Mouse (Mus musculus) liver, embryonic 15.5 days (tissue): ENCODE results near the gene Gimap4. TPM values are rescaled to one million over a fixed set of nuclear protein-coding genes. Genes with fewer than 3 reads are reported as not detected.

ENCODE experiments used
- ATAC-seq: fragments of 200-750 bp; cut with Nextera tagmentation; 2 replicates; pipeline ENCODE4 v1.8.0; 2017; ENCODE audit warnings: moderate number of reproducible peaks, mild to moderate bottlenecking, moderate library complexity; ENCODE audit not compliant: insufficient read depth
- H3K27ac ChIP-seq: fragments of 300-500 bp; sonication (generic); replicated peaks from 2 replicates; pipeline ENCODE4 v1.5.1; 2015; ENCODE audit warnings: mild to moderate bottlenecking, inconsistent platforms
- H3K27me3 ChIP-seq: fragments of 300-500 bp; sonication (generic); 2 replicates; pipeline ENCODE4 v1.6.1; 2015; ENCODE audit warnings: mild to moderate bottlenecking, inconsistent platforms
- H3K36me3 ChIP-seq: fragments of 300-500 bp; sonication (generic); replicated peaks from 2 replicates; pipeline ENCODE4 v1.6.1; 2015; ENCODE audit warnings: moderate library complexity, mild to moderate bottlenecking, inconsistent platforms
- H3K4me1 ChIP-seq: fragments of 300-500 bp; sonication (generic); replicated peaks from 2 replicates; pipeline ENCODE4 v1.6.1; 2015; ENCODE audit warnings: inconsistent platforms
- H3K4me2 ChIP-seq: fragments of 300-500 bp; sonication (generic); 2 replicates; pipeline ENCODE4 v1.6.1; 2015; ENCODE audit warnings: moderate library complexity, mild to moderate bottlenecking, inconsistent platforms
- H3K4me3 ChIP-seq: fragments of 300-500 bp; sonication (generic); replicated peaks from 2 replicates; pipeline ENCODE4 v1.5.1; 2015; ENCODE audit warnings: mild to moderate bottlenecking, inconsistent platforms
- H3K9ac ChIP-seq: fragments of 300-500 bp; sonication (generic); 2 replicates; pipeline ENCODE4 v1.6.1; 2015; ENCODE audit warnings: moderate library complexity, mild to moderate bottlenecking, inconsistent platforms
- H3K9me3 ChIP-seq: fragments of 300-500 bp; sonication (generic); replicated peaks from 2 replicates; pipeline ENCODE4 v1.6.1; 2016; ENCODE audit warnings: inconsistent platforms
- WGBS: fragments of 180-500 bp; shearing (Covaris S2); methylation state at CpG from one replicate; pipeline ENCODE4 v1.1.7; 2015; ENCODE audit warnings: mixed read lengths; ENCODE audit not compliant: insufficient replicate concordance; 5-methylcytosine and 5-hydroxymethylcytosine counted together
- polyA plus RNA-seq: library from polyadenylated mRNA; unstranded; fragments of >200 nt; fragmentation: Nextera tagmentation; extraction: Ambion mirVana; gene quantifications from 2 replicates; pipeline ENCODE4 v1.2.1, GENCODE M21; 2015

The Gimap4 gene
- polyA plus RNA-seq, 1 experiment from 2014 or later: 10.3 TPM

- H3K9me3 ChIP-seq: no peaks in the 10 kb centered on the region
- H3K4me2 ChIP-seq: peak within 1 kb of the TSS; percentile 32; the same call in 1 of the 2 replicates
- H3K4me3 ChIP-seq: peak within 1 kb of the TSS; percentile 29
- WGBS: 11% methylated on average over 15 of the region's 15 CpGs
- H3K9ac ChIP-seq: no peak within 1 kb of the TSS
- H3K36me3 ChIP-seq: no peaks in the 10 kb centered on the region
- no peak within 1 kb of the TSS for H3K27ac ChIP-seq
- peaks cover 21% of the 10 kb centered on the region for H3K4me1 ChIP-seq
- 0 out of 2 replicates have a peak, but pooled peaks cover 3% of the 10 kb centered on the region for H3K27me3 ChIP-seq
- no peak for ATAC-seq
Observed at GRCm38 (mm10) chr6:48738961-48739779, 54.8 kb downstream of the Gimap4 start, which contains the start of gene Gimap1. Gene Gimap1 (plus strand): TSS chr6:48739054.

- 35% methylated on average over 3 of the region's 3 CpGs for WGBS
- Histone ChIP-seq H3K9me3 (no peaks in the 10 kb centered on the region), H3K4me3 (no peak overlapping the region), H3K27me3 (0 out of 2 replicates have a peak, but pooled peaks cover 3% of the 10 kb centered on the region), H3K27ac (no peak overlapping the region), H3K4me2 (no peak overlapping the region), H3K9ac (no peak overlapping the region), H3K4me1 (peaks cover 21% of the 10 kb centered on the region), H3K36me3 (no peaks in the 10 kb centered on the region)
- ATAC-seq: no peak
Observed at GRCm38 (mm10) chr6:48739780-48740055, 55.4 kb downstream of the Gimap4 start.

DNA sequence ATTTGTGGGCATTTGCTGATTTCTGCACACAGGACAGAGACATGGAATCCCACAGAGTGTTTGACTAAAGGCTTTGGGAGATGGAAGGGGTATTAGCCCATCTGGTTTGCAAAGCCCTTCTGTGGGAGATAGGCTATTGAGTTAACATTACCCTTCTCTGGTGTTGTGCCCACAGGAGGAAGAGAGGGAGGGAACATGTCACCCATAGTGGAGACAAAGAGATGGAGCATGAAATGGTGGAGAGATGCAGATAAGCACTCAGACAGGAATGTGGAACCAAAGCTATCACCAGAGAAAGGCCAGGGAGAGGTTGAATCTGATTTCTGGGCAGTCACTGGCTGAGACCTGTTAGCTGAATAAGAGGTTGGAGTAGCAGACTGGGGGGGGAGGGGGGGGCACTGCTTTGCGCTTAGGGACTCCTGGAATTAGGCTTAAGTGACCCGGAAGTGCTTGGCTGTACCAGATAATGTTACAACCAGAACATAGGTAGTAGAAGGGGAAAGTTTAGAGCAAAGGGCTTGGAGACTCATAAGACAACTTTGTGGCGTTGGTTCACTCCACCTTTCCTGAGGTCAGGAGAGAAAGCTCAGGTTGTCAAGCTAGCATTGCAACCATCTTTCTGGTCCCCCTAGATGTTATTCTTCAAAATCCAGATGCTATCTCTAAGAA, 56.3 kb downstream of the Gimap4 start:
- WGBS: 53% methylated on average over 3 of the region's 3 CpGs
- no peak for ATAC-seq
- H3K4me2 ChIP-seq: no peak overlapping the region
- peaks cover 22% of the 10 kb centered on the region for H3K4me1 ChIP-seq
- no peak overlapping the region for H3K4me3 ChIP-seq
- H3K27ac ChIP-seq: 0 out of 2 replicates have a peak overlapping the region, but pooled peaks have one; percentile 61
- no peak overlapping the region for H3K9ac ChIP-seq
- 0 out of 2 replicates have a peak, but pooled peaks cover 3% of the 10 kb centered on the region for H3K27me3 ChIP-seq
- no peaks in the 10 kb centered on the region for H3K36me3 ChIP-seq
- H3K9me3 ChIP-seq: no peaks in the 10 kb centered on the region

GRCm38 (mm10) chr6:48741273-48741672, 56.9 kb downstream of the Gimap4 start:
- no peaks in the 10 kb centered on the region for H3K36me3 ChIP-seq
- H3K4me2 ChIP-seq: no peak overlapping the region
- H3K9me3 ChIP-seq: no peaks in the 10 kb centered on the region
- no peak overlapping the region for H3K9ac ChIP-seq
- no peak overlapping the region for H3K4me3 ChIP-seq
- WGBS: 8% methylated on average over 3 of the region's 3 CpGs
- ATAC-seq: no peak
- H3K27ac ChIP-seq: peak overlapping the region; percentile 61; the same call in 1 of the 2 replicates
- 0 out of 2 replicates have a peak, but pooled peaks cover 3% of the 10 kb centered on the region for H3K27me3 ChIP-seq
- H3K4me1 ChIP-seq: peaks cover 29% of the 10 kb centered on the region

Other genes with a start within 250 kb of the Gimap4 start
- 2.7 and 2.9 TPM in 2 replicates for gene Zfp467, start 238.7 kb upstream of the Gimap4 start, polyA plus RNA-seq
- 0.03 TPM in 1 of 2 replicates, not detected in the other for gene Sspo, start 236.3 kb upstream of the Gimap4 start, polyA plus RNA-seq
- 1.2 and 1.3 TPM in 2 replicates for gene Atp6v0e2, start 146.9 kb upstream of the Gimap4 start, polyA plus RNA-seq
- 2.0 and 2.5 TPM in 2 replicates for gene Lrrc61, start 129.8 kb upstream of the Gimap4 start, polyA plus RNA-seq
- 34.4 and 43.9 TPM in 2 replicates for gene Rarres2, start 111.8 kb upstream of the Gimap4 start, polyA plus RNA-seq
- gene Gm45021, start 94.9 kb upstream of the Gimap4 start, polyA plus RNA-seq: not detected in 2 replicates
- gene Repin1, start 90.7 kb upstream of the Gimap4 start, polyA plus RNA-seq: 9.9 and 12.4 TPM in 2 replicates
- not detected in 2 replicates for gene Gm44965, start 90.6 kb upstream of the Gimap4 start, polyA plus RNA-seq
- 1.7 and 1.9 TPM in 2 replicates for gene Zfp775, start 82.5 kb upstream of the Gimap4 start, polyA plus RNA-seq
- 0.18 and 0.24 TPM in 2 replicates for gene AI854703, start 57.8 kb upstream of the Gimap4 start, polyA plus RNA-seq
- 0.81 and 0.92 TPM in 2 replicates for gene Gimap8, start 37.3 kb upstream of the Gimap4 start, polyA plus RNA-seq
- gene Gimap9, start 8.4 kb upstream of the Gimap4 start, polyA plus RNA-seq: 7.5 and 9.5 TPM in 2 replicates
- gene Gimap6, start 23.7 kb downstream of the Gimap4 start, polyA plus RNA-seq: 7.9 and 9.0 TPM in 2 replicates
- 0.97 TPM in 1 of 2 replicates, not detected in the other for gene Gm28053, start 34.1 kb downstream of the Gimap4 start, polyA plus RNA-seq
- gene Gimap7, start 34.1 kb downstream of the Gimap4 start, polyA plus RNA-seq: 0.07 TPM in 1 of 2 replicates, not detected in the other
- gene Gimap1, start 54.5 kb downstream of the Gimap4 start, polyA plus RNA-seq: 5.4 and 6.8 TPM in 2 replicates
- gene Gimap5, start 61.6 kb downstream of the Gimap4 start, polyA plus RNA-seq: 2.7 and 3.1 TPM in 2 replicates
- 0.05 and 0.30 TPM in 2 replicates for gene Gimap3, start 86.3 kb downstream of the Gimap4 start, polyA plus RNA-seq
- 119 and 143 TPM in 2 replicates for gene Tmem176a, start 156.4 kb downstream of the Gimap4 start, polyA plus RNA-seq
- 182 and 213 TPM in 2 replicates for gene Tmem176b, start 156.9 kb downstream of the Gimap4 start, polyA plus RNA-seq
- not detected in 2 replicates for gene Aoc1, start 188.3 kb downstream of the Gimap4 start, polyA plus RNA-seq
- gene 1600015I10Rik, start 245.3 kb downstream of the Gimap4 start, polyA plus RNA-seq: not detected in 2 replicates